Mouse (Mus musculus) granulocyte monocyte progenitor cell, adult 5-6 weeks (primary cell): ENCODE data around the gene Ddost. TPM values are rescaled to one million over a fixed set of nuclear protein-coding genes. Genes with fewer than 3 reads are reported as not detected.

ENCODE experiments used
- ATAC-seq: replicated peaks from 2 replicates; pipeline ENCODE4 v1.8.0; 2016; ENCODE audit warnings: mild to moderate bottlenecking, moderate TSS enrichment, inconsistent platforms; ENCODE audit not compliant: poor library complexity, severe bottlenecking
- total RNA-seq, 2 experiments: library from RNA; stranded (forward) in 1 of 2; stranded (reverse) in 1 of 2; fragments of 200-712, 200-1000 nt in 1 of 2; fragments of >200 nt in 1 of 2; fragmentation: Nextera tagmentation in 1 of 2; gene quantifications; 2 replicates each; pipeline ENCODE4 v1.2.3; 2014 to 2017

The Ddost gene
- total RNA-seq (2014; fragmentation: Nextera tagmentation): 318 and 319 TPM in 2 replicates
- 238 and 289 TPM in 2 replicates for total RNA-seq (2017)

- ATAC-seq: peak; percentile 93
Observed at GRCm38 (mm10) chr4:138304340-138305104, at the start of gene Ddost. Gene Ddost, plus strand, starts transcription at chr4:138304730.

DNA sequence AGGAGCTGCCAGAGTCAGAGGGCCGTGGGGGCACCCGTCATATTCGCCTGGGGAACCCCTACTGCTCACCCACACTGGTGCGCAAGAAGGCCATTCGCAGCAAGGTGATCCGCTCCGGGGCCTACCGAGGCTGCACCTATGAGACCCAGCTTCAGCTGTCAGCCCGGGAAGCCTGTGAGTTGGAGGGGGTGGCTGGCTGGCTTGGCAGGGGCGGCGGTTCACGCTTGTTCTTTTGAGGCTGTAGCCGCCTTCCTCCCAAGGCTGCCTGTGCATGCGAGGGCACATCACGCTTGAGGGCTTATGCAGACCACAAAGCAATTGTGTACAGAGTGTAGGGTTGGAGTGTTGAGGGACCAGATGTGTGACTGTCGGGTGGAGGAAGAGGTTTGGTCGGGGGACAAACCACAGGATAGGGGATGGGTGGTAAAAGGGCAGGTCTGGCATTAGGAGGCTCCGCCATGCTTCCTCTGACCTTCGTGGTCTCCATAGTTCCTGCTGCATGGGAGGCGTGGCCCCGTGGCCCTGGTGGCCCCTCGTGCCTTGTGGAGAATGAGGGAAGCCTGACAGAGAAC lies 47.3 kb upstream of the Ddost start:
- peak; percentile 62 for ATAC-seq

DNA sequence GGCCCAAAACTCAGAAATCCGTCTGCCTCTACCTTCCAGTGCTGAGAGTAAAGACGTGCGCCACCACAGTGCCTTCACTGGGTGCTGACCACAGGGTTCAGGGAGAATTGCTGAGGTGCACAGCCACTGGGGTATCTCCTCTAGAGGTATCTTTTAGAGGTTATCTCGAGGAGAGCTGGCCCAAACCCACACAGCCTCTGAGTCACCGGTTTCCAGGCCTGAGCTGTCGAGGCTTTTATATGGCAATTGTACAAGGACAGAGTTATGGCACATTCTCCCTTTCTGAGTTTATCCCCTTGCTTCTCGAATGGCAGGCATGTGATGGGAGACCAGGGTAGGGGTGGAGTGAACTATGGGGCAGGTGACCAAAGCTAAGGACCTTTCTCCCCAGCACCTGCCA lies 45.9 kb upstream of the Ddost start:
- no peak for ATAC-seq

DNA sequence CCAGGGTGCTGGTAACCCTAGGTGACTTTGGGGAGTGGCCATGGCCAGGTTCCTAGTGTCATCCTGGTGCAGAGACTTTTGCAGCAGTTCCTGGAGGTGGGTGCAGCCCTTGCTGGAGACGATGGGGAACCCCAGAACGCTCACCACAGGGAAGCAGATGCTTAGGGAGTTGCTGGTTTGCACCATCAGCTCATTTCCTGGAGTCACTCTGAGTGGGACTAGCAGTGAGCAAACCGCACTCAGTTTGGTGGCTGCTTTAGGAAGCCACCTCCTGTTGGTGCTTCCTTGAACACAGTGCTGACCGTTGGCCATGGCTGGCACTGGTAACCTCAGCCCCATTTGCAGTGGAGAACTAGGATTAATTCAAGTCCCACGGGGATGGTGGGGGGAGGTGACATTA lies 45.0 kb upstream of the Ddost start:
- peak; percentile 55 for ATAC-seq

- peak; percentile 52 for ATAC-seq
Observed at GRCm38 (mm10) chr4:138261843-138262681, 42.5 kb upstream of the Ddost start.

DNA sequence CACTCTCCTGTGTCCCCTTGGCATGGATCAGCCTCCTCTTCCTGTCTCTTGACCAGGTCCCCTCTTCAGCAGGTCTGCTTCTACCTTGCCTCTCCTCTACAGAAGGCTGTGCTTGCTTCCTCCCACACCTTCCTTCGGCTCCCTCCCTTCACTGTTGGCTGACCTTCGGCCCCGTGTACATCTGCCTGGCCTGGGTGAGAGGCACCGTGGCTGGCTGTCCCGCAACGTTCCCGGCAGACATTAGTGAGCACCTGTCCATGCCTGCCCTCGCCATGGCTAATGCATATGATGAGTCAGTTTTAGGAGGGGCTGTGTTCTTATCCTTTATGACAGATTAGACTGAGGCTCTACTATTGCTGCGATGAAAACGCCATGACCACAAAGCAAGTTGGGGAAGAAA lies 36.7 kb upstream of the Ddost start:
- no peak for ATAC-seq

- ATAC-seq: no peak
Observed at GRCm38 (mm10) chr4:138272011-138272997, 32.2 kb upstream of the Ddost start.

GRCm38 (mm10) chr4:138278346-138278745 lies 26.2 kb upstream of the Ddost start:
- ATAC-seq: no peak

- ATAC-seq: peak; percentile 97
Observed at GRCm38 (mm10) chr4:138282834-138283233, 21.7 kb upstream of the Ddost start.

GRCm38 (mm10) chr4:138286411-138286810 lies 18.1 kb upstream of the Ddost start:
- no peak for ATAC-seq

GRCm38 (mm10) chr4:138288691-138289090 lies 15.8 kb upstream of the Ddost start:
- peak; percentile 81 for ATAC-seq

- no peak for ATAC-seq
Observed at GRCm38 (mm10) chr4:138292028-138292427, 12.5 kb upstream of the Ddost start.

DNA sequence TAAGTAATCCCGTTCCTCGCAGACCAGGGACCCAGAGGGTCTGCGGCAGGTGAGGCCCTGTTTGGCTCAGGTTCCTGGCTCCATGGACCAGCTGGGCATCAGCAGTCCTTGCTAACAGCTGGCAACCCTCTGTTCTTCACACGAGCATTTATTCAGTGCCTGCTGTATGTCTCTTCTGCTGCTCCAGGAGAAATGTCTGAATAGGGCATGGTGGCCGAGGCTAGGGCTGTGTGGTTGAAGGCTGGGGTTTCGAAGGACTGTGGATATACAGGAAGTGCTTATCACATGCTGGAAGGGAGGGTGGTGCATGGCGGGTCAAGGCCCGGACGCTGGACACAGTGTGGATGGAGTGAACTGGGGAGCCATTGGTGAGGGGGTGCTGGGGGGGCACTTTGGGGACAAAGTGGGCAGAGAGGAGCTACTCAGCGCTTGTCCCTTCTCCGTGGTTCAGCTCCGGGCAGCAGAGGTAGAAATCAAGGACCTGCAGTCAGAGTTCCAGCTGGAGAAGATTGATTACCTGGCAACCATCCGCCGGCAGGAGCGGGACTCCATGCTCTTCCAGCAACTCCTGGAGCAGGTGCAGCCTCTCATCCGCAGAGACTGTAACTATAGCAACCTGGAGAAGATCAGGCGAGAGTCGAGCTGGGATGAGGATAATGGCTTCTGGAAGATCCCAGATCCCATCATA lies 11.1 kb upstream of the Ddost start:
- no peak for ATAC-seq

DNA sequence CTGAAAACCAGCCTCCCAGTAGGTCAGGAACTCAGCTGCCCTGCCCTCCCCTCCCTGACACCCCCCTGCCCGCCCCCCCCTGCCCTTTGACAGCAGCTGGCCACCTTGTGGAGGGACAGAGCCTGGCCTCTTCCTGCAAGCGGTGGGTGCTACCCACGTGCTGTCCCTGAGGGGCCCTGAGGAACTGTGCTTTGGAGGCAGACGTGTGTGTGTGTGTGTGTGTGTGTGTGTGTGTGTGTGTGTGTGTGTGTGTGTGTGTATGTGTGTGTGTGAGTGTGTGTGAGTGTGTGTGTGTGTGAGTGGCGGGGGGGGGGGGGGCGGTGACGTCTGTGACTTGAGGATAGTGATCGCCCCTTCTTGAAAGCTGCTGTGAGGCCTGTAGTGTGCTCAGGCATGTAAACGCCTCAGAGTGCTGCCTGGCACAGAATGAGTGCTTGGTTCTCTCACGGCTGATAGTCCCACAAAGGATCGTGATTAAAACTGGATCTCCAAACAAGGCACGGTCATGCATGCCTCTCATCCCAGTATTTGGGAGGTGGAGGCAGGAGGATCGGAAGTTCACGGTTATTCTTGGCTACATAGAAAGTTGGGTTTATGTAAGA lies 10.5 kb upstream of the Ddost start:
- ATAC-seq: no peak

- no peak for ATAC-seq
Observed at GRCm38 (mm10) chr4:138301271-138301780, 3.2 kb upstream of the Ddost start.

DNA sequence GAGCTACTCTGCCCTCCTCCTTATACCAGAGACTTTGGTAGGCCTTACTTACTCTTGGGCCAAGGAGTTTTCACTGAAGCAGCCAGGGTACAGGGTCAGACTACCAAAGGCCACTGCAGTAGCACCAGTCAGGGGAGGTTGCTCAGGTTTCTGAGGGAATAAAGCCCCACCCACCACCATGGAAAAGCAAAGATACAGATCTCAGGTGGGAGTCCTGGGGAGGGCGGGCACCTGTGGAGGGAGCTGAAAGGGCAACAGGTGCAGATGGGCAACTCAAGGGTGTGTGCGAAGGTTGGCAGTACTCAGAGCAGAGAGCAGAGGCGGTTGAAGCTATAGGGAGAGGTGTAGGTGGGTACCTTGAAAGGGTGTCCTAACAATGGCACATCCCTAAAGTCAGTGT lies 1.5 kb upstream of the Ddost start:
- ATAC-seq: no peak

DNA sequence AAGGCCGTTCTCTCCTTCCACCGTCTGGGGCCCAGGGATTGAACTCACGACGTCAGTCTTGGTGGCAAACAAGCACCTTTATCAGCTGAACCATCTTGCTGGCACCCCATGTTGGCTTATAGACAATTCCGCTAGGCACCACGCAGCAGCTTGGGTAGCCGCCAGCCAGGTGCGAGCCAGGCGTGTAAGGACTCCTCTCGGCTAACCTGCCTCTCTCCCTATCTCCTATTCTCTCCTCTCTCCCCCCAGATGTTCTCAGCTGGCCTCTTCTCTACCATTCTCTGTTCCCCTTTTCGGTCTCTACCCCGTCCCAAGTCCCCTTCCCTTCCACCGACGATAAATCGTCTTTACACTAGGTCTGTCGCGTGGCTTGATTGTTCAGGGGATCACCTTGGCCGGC lies 788 bp upstream of the Ddost start:
- peak; percentile 31 for ATAC-seq

DNA sequence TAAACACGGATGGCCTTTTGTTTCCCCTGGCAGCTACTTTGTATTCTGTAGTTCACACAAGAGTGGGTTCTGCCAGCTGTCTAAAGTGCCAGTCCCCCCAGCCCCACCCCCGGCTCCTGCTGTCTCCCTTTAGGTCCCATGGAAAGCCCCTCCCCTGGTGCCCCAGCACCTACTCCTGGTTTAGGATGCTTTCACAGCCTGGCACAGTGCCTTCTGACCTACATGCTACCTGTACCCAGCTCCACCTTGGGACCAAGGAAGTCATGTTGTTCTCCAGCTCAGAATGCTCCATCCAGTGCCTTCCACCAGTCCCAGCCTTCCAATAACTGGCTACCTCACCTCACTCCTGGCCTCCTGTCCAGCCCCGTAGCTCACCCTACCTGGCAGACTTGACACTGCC lies 2.5 kb downstream of the Ddost start:
- ATAC-seq: no peak

GRCm38 (mm10) chr4:138307739-138308138 lies 3.2 kb downstream of the Ddost start:
- ATAC-seq: no peak
